Mouse (Mus musculus) stomach, postnatal 0 days (tissue): Measurements from ENCODE around the gene Wipf2.

Experiments used
- CTCF ChIP-seq: IDR thresholded peaks from 2 replicates; pipeline ENCODE4 v1.5.1; 2016; ENCODE audit warnings: antibody characterized with exemption, low read depth, mild to moderate bottlenecking, moderate library complexity
- EP300 ChIP-seq: optimal IDR thresholded peaks from 2 replicates; pipeline ENCODE3; 2016; ENCODE audit warnings: antibody characterized with exemption

DNA sequence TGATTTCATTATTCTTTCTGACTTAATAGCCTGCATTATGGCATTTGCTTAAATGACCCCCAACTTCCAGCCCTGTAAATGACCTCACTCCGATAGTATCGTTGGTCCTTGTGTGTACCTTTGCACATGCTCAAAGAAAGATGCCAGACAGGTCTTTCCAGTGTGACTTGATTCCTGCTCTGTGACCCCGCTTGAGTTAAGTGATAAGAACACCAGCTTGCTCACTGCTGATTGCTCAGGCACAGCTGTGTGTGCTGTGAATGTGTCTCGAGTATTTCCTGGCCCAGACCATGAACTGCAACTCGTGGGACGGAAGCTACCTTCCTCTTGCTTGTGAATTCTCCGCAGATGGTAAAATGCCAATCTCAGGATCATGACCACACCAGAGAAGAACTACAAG is 41.6 kb downstream of the Wipf2 start:
- TF ChIP-seq CTCF (no peak), EP300 (peak; percentile 88)
